Mouse (Mus musculus): ENCODE results near the gene Mgp.

- no peak for TF ChIP-seq POLR2A (IDR thresholded peaks at IDR 0.05; ENCODE audit: borderline replicate concordance, insufficient read depth, low read length)
- no peak for TF ChIP-seq CTCF (IDR thresholded peaks at IDR 0.05; ENCODE audit: borderline replicate concordance, insufficient read depth, low read depth, low read length)
Observed at GRCm38 (mm10) chr6:136857186-136857872, 18.3 kb downstream of the Mgp start, which contains the start of gene Art4.

Data from cerebellum, adult 2 months (tissue).